Mouse (Mus musculus): ENCODE data around the gene Ptchd4. TPM values are rescaled to one million over a fixed set of nuclear protein-coding genes. Genes with fewer than 3 reads are reported as not detected.

Ptchd4 gene
- 0.37 and 0.63 TPM in 2 replicates for polyA plus RNA-seq (2015; fragmentation: Nextera tagmentation; extraction: Ambion mirVana)

DNA sequence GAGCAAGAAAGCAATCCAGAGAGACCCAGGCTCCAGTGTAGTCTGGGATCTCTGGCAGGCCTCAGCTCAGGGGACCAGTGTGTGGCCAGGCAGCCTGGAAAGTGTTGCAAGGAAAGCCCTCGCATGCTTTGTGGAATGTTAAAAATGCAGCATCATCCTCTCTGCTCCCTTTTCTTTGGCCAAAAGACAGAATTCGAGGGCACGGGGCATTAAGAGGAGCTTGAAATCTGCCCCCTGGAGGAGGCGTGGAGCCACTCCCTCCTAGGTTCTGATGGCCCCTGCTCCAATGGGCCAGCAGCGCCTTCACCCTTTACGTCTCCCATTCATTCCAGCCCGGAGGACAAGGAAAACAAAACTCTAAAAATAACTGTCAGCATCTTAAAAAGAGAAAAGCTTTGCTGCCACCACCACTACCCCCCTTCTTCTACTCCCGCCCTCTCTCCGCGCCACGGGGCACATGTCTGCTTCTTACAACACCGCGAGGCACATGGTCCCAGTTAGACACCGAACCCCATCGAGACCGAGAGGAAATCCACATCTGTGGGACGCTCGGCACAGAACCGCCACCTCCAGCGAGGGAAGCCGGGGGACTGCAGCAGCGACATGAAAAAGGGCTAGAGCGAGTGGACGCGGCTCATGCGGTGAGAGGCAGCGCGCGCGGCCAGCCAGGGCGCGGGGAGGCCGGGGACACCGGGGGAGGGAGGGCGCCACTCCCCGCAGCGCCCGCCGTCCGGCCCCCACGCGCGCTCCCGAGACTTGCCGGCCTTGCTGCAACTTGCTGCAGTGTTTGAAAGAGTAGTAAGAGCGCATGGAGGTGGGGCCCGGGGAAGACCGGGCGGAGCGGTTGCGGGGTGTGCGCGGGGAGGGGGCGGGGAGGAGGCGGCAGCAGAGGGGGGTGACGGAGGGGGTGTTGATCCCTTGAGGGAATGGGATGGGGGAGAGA is at the start of gene Ptchd4:
Gene Ptchd4 (plus strand): TSS at position 279 of the 943 bp plus-strand sequence.

Measured in skeletal muscle tissue, postnatal 0 days (tissue).